In genomic region chr12:40082048-40082447, GRCm38 (mm10) we compare ENCODE assay signal across 15 mouse cellular contexts. TPM values are rescaled to one million over a fixed set of nuclear protein-coding genes. Genes with fewer than 3 reads are reported as not detected.
"Had no signal": no experiment of that assay in that cellular context is flagged by ENCODE, and none has a peak within 500 bp of the region (broad histone marks: within the 10 kb centered on the region; RNA-seq: fewer than 3 reads in every experiment).

No protein-coding gene starts in this region.

- H3K9me3 ChIP-seq: neural tube, embryonic 12.5 days; neural tube, embryonic 13.5 days; neural tube, embryonic 15.5 days had no signal

- H3K4me3 ChIP-seq: neural tube, embryonic 12.5 days; neural tube, embryonic 13.5 days; neural tube, embryonic 15.5 days had no signal

- H3K27me3 ChIP-seq: neural tube, embryonic 12.5 days; neural tube, embryonic 13.5 days; neural tube, embryonic 15.5 days had no signal

- H3K27ac ChIP-seq: neural tube, embryonic 12.5 days; neural tube, embryonic 13.5 days; neural tube, embryonic 15.5 days had no signal

- H3K9ac ChIP-seq: neural tube, embryonic 12.5 days; neural tube, embryonic 13.5 days; neural tube, embryonic 15.5 days had no signal

- H3K36me3 ChIP-seq: neural tube, embryonic 12.5 days; neural tube, embryonic 13.5 days; neural tube, embryonic 15.5 days had no signal

- DNase-seq: right cerebral cortex, adult 18-20 months; right cerebral cortex, postnatal 14 days; right cerebral cortex, postnatal 25 days; right cerebral cortex, postnatal 4 days; spleen, adult 18-20 months; thymus, adult 18-20 months; thymus, adult 2 months; thymus, postnatal 14 days; thymus, postnatal 25 days; thymus, postnatal 36 days; thymus, postnatal 4 days had no signal

- H3K4me2 ChIP-seq: neural tube, embryonic 12.5 days; neural tube, embryonic 13.5 days; neural tube, embryonic 15.5 days had no signal

- H3K4me1 ChIP-seq: neural tube, embryonic 12.5 days; neural tube, embryonic 13.5 days; neural tube, embryonic 15.5 days had no signal

RNA-seq across cellular contexts. Expression of gene Scin, which starts 52.0 kb away (rescaled TPM):
- polyA plus RNA-seq: neural tube, embryonic 14.5 days had no signal
